Mouse (Mus musculus) kidney, embryonic 14.5 days (tissue): ENCODE measurements around the gene Zfp846. TPM values are rescaled to one million over a fixed set of nuclear protein-coding genes. Genes with fewer than 3 reads are reported as not detected.

ENCODE experiments used
- polyA plus RNA-seq: library from polyadenylated mRNA; unstranded; fragments of >200 nt; fragmentation: Nextera tagmentation; extraction: Ambion mirVana; gene quantifications from 2 replicates; pipeline ENCODE4 v1.2.1, GENCODE M21; 2014

The Zfp846 gene
- polyA plus RNA-seq, 1 experiment from 2014 or later = 23.0 TPM

Other genes with a start within 250 kb of the Zfp846 start
- not detected in 2 replicates for gene Olfr18, start 245.2 kb upstream of the Zfp846 start, polyA plus RNA-seq
- 38.2 and 43.5 TPM in 2 replicates for gene Zfp560, start 196.1 kb upstream of the Zfp846 start, polyA plus RNA-seq
- gene Zfp26, start 121.1 kb upstream of the Zfp846 start, polyA plus RNA-seq = 15.7 and 36.5 TPM in 2 replicates
- 12.8 and 22.6 TPM in 2 replicates for gene Zfp426, start 88.5 kb upstream of the Zfp846 start, polyA plus RNA-seq
- gene Zfp266, start 59.9 kb upstream of the Zfp846 start, polyA plus RNA-seq = 80.5 and 96.4 TPM in 2 replicates
- 375 and 531 TPM in 2 replicates for gene Ubl5, start 61.6 kb downstream of the Zfp846 start, polyA plus RNA-seq
- gene Fbxl12, start 63.5 kb downstream of the Zfp846 start, polyA plus RNA-seq = 14.6 and 16.8 TPM in 2 replicates
- 57.9 and 70.0 TPM in 2 replicates for gene Pin1, start 70.8 kb downstream of the Zfp846 start, polyA plus RNA-seq
- gene Olfm2, start 165.1 kb downstream of the Zfp846 start, polyA plus RNA-seq = 4.1 and 5.1 TPM in 2 replicates
- gene Col5a3, start 233.8 kb downstream of the Zfp846 start, polyA plus RNA-seq = 0.73 and 0.77 TPM in 2 replicates
- gene Rdh8, start 237.2 kb downstream of the Zfp846 start, polyA plus RNA-seq = not detected in 2 replicates